Mouse (Mus musculus) CH12.LX (cell line): ENCODE data around the gene Tvp23b.

ENCODE experiments used
- CTCF ChIP-seq, 2 experiments: IDR thresholded peaks in 1 of 2; conservative IDR thresholded peaks in 1 of 2; 2 replicates each; pipeline ENCODE4 v1.5.1; 2011 to 2012; ENCODE audit warnings: low read depth in 2 of 2, low read length in 2 of 2, improper control_type of control experiment in 1 of 2, inconsistent platforms in 1 of 2, mild to moderate bottlenecking in 1 of 2, moderate library complexity in 1 of 2
- EP300 ChIP-seq: IDR thresholded peaks from 2 replicates; pipeline ENCODE4 v1.6.1; 2011; ENCODE audit warnings: low read length, improper control_type of control experiment
- ETS1 ChIP-seq: conservative IDR thresholded peaks from 2 replicates; pipeline ENCODE4 v1.6.1; 2012; ENCODE audit warnings: low read depth, mild to moderate bottlenecking, inconsistent platforms, low read length, improper control_type of control experiment, moderate library complexity
- HCFC1 ChIP-seq: IDR thresholded peaks from 2 replicates; pipeline ENCODE4 v1.6.1; 2012; ENCODE audit warnings: low read depth, mild to moderate bottlenecking, inconsistent platforms, low read length, improper control_type of control experiment
- JUND ChIP-seq: conservative IDR thresholded peaks from 2 replicates; pipeline ENCODE4 v1.6.1; 2011; ENCODE audit warnings: low read depth, low read length, improper control_type of control experiment
- MAX ChIP-seq: IDR thresholded peaks from 2 replicates; pipeline ENCODE4 v1.6.1; 2011; ENCODE audit warnings: low read length, improper control_type of control experiment
- NELFE ChIP-seq: IDR thresholded peaks from 2 replicates; pipeline ENCODE4 v1.6.1; 2011; ENCODE audit warnings: low read depth, low read length, improper control_type of control experiment
- POLR2A ChIP-seq: IDR thresholded peaks from 2 replicates; pipeline ENCODE4 v1.6.1; 2011; ENCODE audit warnings: low read depth, mild to moderate bottlenecking, improper control_type of control experiment, low read length
- UBTF ChIP-seq: IDR thresholded peaks from 2 replicates; pipeline ENCODE4 v1.6.1; 2012; ENCODE audit warnings: low read depth, mild to moderate bottlenecking, inconsistent platforms, low read length, improper control_type of control experiment, moderate library complexity
- USF2 ChIP-seq: conservative IDR thresholded peaks from 2 replicates; pipeline ENCODE4 v1.6.1; 2011; ENCODE audit warnings: low read depth, low read length, improper control_type of control experiment
- ZC3H11A ChIP-seq: IDR thresholded peaks from 2 replicates; pipeline ENCODE4 v1.6.1; 2012; ENCODE audit warnings: low read depth, mild to moderate bottlenecking, inconsistent platforms, low read length, improper control_type of control experiment
- ZNF384 ChIP-seq: IDR thresholded peaks from 2 replicates; pipeline ENCODE4 v1.6.1; 2012; ENCODE audit warnings: low read depth, low read length, improper control_type of control experiment, inconsistent platforms

GRCm38 (mm10) chr11:62930574-62930973 is 51.3 kb downstream of the Tvp23b start:
- TF ChIP-seq ETS1, result no peak
- TF ChIP-seq EP300, result no peak
- TF ChIP-seq POLR2A, result no peak
- no peak for TF ChIP-seq CTCF (conservative IDR thresholded peaks at IDR 0.05 in 1 of 2, IDR thresholded peaks at IDR 0.05 in 1 of 2; ENCODE audit: low read depth in 2 of 2, low read length in 2 of 2)
- no peak for TF ChIP-seq USF2
- TF ChIP-seq JUND, result no peak
- TF ChIP-seq ZNF384, result no peak
- TF ChIP-seq UBTF, result no peak
- no peak for TF ChIP-seq ZC3H11A
- no peak for TF ChIP-seq NELFE
- no peak for TF ChIP-seq MAX
- no peak for TF ChIP-seq HCFC1
